Mouse (Mus musculus) mouse trophoblast stem cell (cell line): ENCODE results near the gene Atp11c.

Experiments
- in situ Hi-C, 2 experiments: fragments of 300-500 bp; cut with MseI, MboI; formaldehyde crosslinking; loops; 2 replicates in 1 of 2; 3 replicates in 1 of 2; pipeline ENCODE4 v1.15.1; 2025

The Atp11c gene

DNA sequence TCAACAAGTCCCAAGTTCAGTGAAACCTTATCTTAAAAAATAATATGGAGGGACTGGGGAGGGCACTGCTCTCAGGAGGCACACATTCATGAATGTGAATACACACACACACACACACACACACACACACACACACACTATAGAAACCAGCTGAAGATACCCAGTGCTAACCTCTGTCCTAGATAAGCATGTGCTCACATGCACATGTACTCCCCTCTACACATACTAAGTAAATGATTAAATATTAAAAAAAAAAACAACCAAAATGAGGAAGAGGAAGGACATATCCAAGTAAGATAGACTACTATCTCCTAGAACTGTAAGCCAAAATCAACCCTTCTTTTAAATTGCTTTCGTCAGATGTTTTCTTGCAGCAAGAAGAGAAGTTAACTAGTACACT, 205.6 kb downstream of the Atp11c start:
- in situ Hi-C loops: no loop called here

DNA sequence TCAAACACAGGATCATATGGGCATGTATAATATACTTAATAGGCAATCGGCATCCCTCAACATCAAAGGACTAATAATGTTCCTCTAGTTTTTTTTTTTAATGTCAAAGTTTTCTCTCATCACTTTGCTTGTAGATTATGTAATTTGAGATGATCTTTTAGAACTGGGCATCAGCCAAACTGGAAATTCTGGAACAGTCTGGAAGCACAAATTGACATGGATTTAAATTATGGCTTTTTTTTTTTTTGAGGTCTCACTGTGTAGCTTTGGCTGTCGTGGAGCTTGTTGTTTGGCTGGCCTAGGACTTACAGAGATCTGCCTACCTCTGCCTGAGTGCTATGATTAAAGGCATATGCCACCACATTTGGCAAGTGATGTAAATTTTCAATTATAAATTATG, 210.8 kb downstream of the Atp11c start:
- in situ Hi-C loops: no loop called here

DNA sequence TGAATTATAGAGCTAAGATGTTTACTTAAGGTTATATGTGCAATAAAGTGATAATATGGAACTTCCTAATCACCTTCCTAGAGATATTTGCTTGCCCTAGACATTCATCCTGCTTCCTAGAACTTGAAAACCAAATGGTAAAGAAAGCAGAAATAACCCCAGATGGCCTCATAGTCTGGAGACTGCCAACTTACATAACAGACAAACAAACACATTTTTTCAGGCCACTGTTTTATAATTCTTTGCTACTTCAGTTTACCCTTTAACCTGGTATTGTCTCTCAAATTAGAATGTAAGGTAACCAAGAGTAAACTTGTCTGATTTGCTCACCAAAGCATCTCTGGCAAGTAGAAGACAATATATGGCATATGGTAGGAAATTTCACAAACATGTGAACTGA, 212.1 kb downstream of the Atp11c start:
- in situ Hi-C loops: no loop called here

DNA sequence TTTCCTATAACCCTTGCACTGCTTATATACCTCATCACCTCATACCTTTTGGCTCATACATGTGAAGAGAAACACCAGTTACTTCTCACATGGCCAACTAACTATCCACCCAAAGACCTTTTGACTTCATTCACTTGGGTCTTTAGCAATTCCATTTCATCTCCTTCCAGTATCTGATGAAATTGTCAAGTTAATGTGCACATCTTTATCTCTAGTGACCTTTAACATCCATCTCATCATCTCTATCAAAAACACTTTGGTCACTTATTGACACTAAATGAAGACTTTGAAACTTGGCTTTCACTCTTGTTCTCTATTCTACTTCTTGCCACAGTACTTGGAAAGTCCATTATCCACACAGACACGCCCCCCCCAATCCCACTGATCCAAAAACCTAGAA, 243.8 kb downstream of the Atp11c start:
- in situ Hi-C loops: no loop called here

DNA sequence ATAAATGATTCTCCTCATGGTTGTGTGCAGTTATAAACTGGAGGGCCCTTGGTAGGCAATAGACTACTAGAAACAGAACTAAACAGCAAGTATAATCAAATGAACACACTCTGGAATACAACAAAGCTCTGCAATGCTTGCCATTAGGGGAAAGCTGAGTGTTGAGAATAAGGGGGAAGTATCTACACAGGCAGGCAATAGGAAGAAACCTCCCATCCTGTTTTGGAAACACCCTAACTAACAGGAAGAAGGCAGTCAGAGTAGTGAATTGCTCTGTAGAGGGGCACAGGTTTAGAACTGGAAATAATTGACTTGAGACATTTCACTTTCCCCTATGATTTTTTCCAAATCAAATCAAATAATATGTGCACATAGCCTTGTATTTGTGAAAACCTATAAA, 247.1 kb downstream of the Atp11c start:
- in situ Hi-C loops: no loop called here

DNA sequence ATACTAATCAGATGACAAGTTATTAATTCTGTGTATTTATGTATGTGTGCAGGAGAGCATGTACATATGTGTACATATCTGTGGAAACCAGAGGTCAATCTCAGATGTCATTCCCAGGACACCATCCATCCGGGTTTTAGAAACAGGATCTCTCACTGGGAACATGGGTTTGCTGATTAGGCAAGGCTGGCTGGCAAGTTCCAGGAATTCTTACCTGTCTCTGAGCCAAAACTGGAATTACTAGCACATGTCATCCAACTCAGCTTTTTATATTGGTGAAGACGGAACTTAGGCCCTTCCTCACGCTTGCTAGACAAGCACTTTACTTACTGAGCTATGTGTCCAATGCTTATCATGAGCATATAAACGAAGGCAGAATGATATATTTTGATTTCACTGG, 247.5 kb downstream of the Atp11c start:
- in situ Hi-C loops: no loop called here

DNA sequence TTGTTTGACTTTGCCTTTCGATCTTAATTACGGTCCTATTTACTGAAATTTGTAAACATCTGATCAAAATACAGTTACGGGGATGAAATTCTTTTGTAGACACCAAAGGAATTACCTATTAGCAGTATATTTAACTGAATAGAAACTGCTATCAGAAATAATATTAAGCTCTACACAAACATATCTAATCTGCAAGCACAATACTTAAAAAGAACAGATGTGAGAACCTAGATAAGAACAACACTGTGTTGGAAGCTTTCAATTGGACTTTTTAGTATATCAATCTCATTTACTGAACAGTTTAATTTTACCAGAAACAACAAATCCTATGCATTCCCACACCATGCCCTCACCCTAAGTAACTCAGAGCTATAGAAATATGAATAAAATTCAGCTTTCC, 262.8 kb downstream of the Atp11c start:
- in situ Hi-C loops: no loop called here

DNA sequence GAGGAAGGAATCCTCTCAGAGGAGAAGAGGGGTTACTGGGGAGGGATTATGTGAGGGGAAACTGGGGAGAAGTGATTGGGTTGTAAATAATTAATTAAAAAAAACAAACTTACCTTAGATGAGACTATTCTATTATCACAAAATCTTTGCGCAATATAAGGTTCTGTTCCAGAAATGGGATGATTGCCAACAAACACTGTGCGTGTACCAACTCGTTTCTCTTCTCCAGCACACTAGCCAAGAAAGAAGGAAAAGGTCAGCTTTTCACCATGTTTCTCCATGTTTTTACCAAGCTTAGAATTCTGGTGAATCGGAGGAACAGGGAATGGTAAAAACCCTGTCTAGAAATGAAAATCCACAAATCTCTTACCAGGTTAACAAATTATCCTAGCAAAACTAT, 271.2 kb downstream of the Atp11c start:
- in situ Hi-C loops: no loop called here

DNA sequence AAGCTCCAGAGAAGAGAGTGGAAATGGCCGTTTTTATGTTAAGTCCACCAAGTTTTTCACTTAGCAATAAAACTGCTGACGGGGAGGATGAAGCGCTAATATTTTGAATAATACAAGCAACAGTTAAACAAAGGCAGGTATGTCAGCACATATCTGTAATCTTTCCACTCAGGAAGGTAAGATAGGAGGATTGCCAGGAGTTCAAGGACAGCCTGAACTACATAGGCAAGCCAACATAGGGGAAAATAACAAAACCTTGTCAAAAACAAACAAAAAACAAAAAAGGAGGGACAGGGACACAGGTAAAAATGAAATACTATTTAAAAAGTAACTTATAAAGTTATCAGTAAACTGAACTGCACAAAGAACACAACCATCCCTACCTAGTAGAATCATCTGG, 274.8 kb downstream of the Atp11c start:
- in situ Hi-C loops: no loop called here

DNA sequence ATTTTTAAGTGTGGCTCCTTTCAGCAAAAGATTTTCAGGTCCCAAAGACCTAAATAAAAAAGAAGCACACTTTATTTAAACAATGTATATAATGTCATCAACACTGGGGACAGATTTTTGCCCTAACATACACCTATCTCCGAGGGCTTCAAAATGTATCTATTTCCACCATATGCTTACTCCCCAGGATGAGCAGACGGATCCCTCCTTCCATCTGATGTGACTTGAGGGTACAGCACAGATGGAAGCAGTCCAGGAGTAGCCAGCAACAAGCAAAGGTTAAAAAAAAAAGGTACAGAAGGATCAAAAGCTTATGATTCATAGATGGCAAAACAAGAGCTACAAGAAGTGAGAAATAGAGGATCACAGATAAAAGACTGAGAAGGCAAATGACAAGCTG, 300.2 kb downstream of the Atp11c start:
- in situ Hi-C loops: no loop called here

DNA sequence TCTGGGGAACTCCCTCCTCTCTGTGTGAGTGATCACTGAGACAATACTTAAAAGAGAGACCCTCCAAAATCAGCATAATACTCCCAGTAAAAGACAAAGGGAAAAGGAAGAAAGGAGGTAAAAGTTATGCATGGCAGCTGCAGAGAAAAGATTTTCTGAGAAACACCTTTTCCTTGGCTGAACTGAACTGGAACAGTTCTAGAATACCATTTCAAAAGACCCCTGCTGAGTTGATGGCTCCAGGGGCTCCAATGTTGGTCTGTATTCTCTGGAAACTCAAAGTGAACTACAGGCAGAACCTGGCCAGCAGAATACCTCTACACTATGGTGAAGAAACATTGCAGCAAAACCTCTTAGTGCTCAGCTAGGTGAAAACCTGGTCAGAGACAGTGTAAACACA, 337.2 kb downstream of the Atp11c start:
- in situ Hi-C loops: no loop called here

DNA sequence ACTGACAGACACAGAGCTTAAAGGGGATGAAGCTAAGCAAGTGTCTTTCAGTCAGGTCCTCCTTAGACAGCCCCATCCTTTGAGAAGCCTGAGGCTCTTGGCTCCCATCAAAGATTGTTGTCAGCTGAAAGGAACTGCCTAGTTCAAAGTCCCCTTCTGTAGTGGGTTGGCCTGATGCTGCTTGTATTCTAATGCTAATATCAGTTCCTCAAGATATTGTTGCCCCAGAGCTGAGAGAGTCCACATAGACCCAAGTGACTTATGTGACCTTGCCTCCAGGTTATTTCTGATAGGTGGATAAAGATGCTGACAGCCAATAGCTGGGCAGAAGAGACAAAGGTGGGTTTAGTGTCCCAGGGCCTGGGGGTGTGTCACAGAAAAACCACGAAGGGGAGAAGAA, 404.8 kb downstream of the Atp11c start:
- in situ Hi-C loops: no loop called here

DNA sequence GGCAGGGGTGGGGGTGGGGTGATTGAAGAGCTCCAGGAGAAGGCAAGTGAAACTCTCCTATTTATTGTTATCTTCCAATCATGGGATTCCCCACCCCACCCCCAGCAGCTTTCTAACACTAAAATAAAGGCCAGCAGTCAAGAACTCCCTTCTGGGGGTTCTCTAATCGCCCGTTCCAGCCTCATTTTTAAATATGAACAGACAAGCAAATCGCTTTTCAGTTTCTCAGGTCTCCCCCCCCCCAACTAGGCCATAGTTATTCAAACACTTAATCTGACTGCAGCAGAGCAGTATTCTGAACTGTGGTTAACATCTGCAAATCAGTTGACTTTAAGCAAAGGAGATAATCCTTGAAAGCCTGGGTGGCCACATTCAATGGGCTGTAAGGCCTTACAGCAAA, 409.9 kb downstream of the Atp11c start:
- in situ Hi-C loops: no loop called here

DNA sequence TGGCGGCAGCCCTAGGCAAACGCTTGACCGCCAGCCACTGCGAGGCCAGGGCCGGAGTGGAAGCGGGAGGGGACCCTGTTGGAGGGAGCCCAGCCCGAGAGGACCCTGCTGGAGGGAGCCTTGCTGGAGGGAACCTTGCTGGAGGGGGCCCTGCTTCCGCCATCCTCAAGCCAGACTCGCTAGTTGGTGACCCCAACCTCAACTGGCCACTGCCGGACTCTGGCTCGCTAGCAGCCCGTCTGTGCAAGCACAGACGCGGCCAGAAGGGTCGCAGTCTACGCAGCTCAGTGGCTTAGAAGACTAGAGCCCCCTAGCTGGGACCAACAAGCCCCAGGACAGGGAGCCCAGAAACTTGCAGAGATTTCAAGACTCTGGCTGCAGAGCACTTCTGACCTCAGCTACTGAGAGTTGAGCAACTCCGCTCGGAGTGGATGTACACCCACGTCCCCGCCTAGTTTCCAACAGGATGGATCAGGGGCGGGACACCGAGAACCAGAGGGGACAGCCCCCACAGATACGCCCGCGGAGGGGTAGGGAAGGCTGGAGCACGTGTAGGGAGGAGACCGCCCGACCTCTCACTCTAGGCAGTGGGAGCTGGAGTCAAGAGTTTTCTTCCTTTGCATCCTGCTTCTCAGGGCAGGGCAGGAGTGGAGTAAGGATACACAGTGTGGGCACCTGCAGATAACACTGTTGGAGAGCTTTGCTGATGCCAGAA, 413.6 kb downstream of the Atp11c start, which contains the start of gene Mcf2:
Gene Mcf2 (minus strand): TSS at position 346 of the 715 bp plus-strand sequence.
- in situ Hi-C loops: no loop called here

DNA sequence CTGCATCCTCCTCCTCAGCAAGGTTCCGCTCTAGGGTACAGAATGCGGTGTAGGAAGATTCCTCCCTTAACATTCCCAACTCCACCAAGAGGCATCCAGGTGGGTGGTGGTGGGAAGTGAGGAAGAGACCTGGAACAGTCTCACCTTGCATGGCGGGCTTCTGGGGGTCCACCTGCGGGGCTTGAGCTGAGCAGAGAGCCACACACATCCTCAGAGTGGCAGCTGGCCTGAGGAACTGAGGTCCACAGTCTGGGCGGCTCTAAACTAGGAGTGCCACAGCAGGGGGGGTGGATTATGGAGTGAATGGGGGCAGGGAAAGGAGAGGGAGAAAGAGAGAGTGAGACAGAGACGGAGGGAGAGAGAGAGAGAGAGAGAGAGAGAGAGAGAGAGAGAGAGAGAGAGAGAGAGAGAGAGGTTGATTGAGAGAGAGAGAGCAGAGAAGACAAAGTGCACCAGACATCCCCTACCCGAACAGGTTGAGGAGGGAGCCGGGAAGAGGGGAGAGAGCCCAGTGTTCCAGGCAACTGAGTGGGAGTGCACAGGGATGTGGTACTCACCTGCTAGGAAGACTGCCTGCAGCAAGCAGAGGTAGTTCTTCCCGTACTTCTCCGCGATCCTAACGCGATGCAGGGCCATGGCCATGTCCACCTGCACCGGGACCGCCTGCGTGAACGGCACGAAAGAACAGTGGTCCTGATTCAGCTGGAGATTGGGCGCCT, 414.3 kb downstream of the Atp11c start:
- in situ Hi-C loops: no loop called here
